Mouse (Mus musculus) liver (tissue): ENCODE measurements around the gene AI413582.
A peak's percentile ranks its signal among the peaks of the same experiment; 100 is the strongest.

Experiments used
- DNase-seq: peaks from one replicate; pipeline ENCODE4 v3.0.0-alpha.2; 2020; ENCODE audit warnings: mixed read lengths

AI413582 gene

DNA sequence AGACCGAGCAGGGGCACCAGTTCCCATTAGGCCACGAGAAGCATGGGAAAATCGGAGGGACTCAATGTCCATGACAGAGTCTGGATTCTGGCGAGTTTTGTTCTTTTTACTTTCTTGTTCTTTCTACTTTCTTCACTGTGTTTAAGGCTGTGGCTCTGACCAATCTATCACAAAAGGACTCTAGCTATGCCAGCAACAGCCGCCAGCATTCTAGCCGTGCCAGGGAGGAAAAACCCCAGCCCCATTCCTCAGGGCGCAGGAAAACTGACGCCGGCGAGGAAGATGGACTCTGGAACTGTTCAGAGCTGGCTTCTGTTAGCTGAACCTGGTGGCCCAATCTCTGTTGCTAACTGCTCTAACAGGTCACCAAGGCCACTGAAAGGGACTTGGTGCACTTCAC, 12.9 kb upstream of the AI413582 start:
- DNase-seq = no peak

DNA sequence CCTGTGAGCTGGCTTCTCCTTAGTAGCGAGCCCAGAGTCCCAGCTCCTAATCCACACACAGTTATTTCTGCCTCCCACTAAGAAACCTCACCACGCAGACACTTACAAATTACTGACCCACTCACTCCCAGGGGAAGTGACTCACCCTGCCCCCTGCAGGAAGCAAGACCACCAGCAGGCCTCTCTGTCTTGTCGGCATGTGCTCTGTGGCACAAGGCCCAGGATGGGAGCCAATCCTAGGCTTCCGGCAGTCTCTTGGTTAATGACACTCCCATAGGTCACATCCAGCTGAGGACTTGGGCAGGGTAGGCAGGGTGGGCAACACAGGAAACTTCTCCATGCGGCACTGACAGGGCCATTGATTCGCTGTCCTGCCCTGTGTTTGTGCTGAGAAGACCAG, 11.9 kb upstream of the AI413582 start:
- no peak for DNase-seq

DNA sequence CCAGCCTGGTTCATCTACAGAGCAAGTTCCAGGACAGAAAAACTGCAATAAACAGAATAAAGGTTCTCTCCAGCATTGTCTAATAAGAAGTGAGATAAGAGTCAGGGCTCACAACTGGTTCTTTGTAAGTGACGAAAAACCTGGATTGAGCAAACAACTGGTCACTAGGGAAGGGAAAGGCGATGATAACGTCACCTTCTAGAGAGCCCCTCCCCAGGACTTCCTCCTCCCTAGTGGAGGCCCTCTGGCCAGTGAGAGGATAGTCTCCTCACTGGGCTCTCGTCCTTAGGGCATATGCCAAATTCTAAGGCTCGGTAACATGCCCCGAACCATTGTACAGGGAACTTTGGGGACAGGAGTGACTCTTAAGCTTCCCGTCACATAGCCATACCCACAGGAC, 10.5 kb upstream of the AI413582 start:
- DNase-seq = no peak

DNA sequence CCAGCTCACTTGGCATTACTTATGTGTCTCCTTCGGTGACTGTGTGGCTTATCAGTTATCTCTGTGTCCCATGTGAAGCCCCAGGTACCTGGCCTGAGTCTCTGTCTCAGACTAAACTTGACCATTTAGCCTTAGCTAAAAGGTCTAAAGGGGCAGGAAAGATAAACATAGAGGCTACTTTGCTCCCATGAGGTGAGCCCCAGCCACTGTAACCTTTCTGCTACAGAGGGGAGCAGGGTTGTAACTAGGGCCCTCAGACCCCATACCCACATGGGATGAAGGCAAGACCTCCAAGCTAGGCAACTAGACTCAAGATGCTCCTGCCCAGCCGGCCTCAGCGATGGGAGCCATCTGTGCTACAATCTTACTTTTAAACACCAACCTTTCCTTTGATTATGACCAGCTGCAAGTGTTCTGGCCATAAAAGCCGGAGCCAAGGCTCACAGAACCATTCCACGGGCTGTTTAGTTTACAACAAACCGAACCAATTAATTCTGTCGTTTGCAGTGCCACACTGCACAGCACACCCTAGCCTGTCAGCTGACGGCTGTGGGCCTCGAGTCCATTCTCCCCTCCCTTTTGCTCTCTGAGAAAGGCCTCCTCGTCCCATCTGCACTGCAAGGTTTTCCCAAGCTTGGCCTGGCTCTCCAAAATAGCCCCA, 9.7 kb upstream of the AI413582 start:
- no peak for DNase-seq

DNA sequence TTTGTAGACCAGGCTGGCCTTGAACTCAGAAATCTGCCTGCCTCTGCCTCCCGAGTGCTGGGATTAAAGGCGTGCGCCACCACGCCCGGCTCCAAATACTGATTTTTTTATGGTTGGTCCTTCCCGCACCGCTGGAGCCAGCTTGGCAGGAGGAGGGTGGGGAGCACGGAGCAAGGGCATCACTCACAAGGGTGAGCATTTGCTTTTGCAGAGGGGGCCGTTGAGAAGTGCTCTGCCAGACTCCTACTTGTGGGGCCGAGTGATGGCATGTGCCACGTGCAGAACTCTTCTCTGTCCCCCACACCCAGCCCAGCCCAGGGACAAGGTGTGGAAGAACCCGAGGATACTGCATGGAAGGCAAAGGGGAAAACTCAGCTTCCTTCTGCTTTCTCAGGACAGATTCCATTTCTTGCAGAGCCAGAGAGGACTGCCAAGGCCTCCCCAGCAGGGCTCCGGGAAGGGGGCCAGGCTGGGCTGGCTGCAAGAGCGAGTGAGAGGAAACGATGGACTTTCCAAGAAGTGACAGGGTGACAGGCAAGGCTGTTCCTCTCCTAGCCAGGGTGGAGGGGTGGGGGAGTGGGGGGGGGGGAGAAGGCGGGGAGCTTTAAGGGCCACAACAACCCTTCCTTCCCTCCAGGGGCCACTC, 9.0 kb upstream of the AI413582 start:
- DNase-seq = peak; percentile 2

DNA sequence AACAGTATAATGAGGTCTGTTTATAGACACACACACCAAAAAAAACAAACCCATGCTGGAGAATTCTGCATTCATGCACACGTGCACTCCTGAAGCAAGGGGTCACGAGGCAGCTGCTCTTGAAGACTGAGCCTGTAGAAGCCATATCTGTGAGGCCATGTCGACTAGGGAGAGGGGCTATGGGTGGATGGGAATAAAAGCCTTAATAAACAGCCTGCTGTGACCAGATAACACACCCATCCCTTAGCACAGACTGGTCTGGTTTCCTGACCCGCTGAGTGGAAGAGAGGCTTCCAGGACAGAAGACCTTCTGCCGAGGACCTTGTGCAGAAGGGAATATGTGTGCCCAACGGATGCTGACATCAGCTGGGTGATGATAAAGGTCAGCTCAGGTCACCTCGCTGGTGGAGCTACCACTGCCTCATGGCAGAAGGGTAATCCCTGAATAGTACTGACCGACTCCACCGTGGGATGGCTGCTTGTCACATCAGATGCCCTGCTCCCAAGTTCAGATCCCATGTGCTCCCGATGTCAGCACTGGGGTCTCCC, 8.3 kb upstream of the AI413582 start:
- peak; percentile 35 for DNase-seq

DNA sequence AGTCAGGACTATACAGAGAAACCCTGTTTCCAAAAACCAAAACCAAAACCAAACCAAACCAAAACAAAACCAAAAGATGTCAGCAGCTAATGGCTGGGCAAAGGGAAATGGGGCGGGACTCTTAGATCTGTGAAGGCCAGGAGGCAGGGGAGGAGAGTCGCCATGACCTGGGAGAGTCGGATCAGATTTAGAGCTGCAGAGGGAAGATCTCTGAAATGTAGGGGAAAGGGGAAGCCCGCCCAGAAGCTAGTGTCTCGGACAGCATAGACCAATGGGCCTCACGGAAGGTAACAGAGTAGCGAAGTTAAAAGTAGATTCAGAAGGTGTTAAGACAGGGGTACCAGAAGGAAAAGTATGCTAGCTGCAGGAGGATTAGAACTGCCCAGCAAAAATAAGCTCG, 5.8 kb upstream of the AI413582 start:
- no peak for DNase-seq

DNA sequence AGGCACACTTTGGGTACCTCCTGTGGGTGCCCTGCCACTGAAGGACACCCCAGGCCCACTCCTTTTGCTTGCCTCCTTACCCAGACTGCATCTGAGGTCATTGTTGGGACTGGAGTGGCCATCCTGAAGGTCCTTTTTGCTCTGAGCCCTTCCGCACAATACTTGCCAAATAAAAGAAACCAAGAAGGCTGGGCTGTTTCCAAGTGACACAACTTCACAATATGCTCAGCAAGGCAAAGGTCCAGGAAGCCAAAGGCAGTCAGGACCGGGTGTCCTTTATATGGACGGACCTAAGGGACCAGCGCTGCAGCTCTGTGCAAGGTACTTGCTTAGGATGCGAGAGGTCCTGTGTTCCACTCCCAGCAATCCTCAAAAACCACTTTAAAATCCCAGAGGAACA, 2.7 kb upstream of the AI413582 start:
- no peak for DNase-seq

DNA sequence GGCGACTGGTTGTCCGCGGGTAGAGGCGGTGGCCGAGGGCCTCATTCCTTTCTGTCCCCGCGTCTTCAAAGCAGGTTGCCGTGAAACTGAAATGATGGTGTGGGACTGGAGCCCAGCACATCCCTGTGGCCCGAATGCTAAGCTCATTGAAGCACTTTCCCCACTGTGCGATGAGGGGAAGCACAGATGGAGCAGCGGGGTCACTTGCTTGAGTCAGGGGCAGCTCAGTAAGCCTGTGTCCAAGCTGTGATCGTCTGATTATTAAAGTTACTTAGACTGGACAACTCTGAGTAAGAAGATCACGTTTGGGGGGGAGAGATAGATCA, 349 bp upstream of the AI413582 start:
- no peak for DNase-seq

DNA sequence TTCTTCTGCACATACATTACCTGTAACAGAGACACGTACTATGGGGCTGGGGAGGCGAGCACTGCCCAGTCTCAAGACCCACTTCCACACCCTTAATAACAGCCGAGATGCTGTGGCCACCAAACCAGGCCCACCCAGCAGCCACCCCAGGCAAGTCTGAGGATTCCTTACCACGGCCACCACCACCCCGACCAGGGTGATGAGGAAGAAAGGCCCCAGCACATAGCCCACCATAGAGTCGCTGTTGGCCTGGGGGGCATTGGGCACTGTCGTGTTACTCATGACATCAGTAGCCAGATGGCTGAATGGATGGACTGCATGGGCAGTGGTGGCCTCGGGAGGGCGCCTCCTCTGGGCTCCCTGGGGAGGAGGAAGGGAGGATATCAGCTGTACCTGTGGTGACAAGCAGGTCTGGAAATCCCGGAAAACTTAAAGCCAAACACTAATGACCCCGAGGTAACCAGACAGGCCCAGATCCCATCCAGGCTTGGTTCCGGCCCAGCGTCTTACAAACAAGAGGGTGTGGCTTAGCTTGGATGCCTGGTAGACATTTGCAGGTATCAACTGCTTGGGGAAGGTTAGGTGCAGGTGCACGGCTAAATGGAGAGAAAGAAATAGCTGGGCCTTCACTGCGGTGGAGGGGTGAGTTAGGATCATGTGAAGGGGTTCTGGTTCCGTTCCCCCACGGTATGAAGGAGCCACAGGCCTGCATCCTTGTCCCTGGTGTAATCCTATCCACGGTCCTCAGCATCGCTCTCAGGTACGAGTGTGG, 979 bp downstream of the AI413582 start:
- DNase-seq = peak; percentile 63

DNA sequence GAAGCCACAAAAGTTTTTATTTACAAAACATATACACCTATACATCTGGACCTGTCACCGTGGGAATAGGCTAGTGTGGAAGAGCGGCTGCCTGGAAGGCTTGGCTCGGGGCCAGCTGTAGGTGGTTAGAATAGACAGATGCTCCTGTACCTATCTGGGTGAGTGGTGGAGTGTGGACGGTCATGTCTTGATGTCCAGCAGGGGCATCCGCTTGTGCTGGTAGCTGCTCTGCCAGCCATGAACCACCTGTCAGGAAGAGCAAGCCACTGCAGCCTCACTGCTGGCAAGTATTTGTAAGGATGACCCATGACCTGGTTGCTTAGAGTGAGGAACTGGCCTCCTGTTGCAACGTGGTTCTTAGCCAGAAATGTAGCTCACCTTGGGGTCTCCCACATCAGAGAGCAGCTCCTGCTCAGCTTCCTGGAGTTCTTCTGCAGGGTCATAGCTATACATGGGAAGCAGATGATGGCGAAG, 1.7 kb downstream of the AI413582 start:
- DNase-seq = peak; percentile 23

DNA sequence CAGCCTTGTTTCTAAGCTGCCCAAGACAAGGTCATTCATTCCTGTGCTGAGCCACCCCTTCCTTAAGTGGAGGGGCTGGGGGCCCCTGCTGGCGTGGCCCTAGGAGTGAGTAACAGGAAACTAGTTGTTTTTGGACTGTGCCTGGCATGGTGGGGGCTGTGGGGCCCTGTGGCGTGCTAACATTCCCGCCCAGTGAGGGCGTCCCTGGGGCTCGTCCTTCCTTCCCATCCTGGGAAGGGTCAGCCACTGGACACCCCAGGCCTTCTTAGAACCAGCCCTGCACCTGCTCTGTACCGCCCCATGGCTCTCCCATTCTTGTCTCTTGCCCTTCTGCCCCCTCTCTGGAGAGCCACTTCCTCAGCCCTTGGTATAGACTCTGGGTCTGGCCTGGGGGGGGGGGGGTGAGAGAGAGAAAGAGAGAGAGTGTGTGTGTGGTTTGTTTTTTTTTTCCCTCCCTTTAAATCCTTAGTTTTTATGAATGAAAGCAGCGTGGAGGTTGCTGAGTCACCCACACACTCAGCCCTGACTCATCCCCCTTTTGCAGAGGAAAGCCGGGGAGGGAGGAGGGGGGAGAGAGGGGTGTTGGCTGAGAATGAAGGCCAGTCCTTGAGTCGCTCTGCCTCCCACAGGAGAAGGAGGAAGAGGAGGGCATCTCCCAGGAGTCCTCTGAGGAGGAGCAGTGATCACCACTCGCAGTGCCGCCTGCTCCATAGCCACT, 3.6 kb downstream of the AI413582 start:
- DNase-seq = peak; percentile 37

DNA sequence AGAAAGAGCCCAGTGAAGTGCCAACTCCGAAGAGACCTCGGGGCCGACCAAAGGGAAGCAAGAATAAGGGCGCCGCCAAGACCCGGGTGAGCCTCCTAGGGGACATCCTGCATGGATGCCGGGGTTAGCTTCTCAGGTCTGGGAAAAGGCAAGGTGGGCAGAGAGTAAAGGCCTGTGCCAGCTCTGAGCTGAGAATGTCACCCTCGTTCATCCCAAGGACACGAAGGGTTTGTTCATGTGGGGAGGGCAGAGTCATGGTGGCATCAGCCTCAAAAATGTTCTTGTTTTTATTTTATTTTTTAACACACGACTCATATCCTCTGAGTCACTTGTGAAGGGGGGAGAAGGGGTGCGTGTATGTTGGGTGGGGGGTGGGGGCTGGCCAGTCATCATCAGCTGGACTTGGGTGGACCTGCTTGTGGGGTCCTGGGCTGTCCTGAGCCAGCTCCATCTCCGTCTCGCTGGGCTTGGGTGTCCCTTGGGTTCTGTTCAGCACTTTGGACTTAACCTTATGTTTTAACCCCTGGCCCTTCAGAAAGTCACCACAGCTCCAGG, 4.6 kb downstream of the AI413582 start:
- DNase-seq = no peak

DNA sequence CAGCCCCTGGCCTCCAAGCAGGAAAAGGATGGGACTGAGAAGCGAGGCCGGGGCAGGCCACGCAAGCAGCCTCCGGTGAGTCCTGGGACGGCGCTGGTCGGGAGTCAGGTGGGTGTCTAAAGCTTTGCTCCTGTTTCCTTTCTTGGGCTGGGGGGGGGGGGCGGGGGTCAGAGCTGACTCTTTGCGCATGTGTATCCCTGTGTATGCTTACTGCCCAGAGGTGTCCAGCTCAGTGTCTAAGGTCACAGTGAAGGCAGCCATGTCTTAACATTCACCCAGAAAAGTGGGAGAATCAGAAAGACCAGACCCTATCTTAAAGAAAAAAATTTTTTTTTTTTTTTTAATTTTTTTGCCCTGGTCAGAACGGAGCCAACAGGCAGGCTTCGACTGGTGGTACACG, 6.0 kb downstream of the AI413582 start:
- no peak for DNase-seq

DNA sequence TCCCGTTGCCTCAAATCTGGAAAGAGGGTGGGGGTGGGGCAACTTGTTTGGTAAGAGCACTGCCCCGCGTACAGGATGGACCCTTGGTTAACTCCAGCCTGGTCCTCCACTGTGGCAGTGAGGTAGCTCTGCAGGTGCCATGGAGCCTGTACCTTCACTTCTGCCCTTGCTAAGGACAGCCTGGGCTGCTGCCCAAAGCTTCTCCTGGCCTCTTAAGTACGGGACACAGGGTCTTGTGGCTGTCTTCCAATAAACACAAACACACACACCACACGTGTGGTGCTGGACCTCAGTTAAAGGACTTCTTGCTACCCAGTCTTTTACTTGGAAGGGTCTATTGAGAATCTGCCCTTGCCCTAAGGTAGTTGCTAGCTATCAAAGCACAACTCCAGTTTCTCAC, 6.7 kb downstream of the AI413582 start:
- no peak for DNase-seq

DNA sequence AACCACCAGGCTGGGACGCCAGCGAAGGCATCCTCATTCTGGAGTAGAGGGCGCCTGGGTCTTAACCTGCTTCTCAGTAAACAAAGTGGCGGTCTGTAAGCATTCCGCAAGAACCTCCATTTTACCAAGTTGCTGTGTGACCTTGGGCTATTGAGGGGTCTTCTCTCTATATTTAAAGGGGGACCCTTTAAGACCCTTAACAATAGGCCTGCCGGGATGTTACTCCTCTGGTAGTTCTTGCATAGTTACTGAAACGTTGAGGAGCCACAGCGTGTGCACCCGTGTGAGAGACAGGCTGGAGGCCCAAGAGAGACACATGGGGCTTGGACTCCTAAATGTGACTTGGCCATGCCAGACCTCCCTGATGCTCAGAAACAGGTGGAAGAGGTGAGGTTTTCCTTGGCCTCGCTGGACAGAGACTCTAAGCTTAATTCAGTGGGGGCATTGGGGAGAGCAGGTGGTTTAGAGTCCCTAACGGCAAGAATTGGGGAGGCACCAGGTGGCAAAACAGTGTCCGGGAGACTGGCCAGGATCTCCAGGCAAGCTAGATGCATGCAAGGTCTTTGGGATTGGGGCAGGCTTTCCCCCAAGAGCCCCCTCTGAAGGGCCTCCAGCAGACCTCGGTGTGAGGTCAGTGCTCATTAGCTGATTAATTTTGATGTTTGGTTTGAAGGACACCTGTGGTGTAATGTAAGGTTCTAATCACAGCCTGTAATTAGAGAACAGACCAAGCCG, 7.5 kb downstream of the AI413582 start:
- no peak for DNase-seq

DNA sequence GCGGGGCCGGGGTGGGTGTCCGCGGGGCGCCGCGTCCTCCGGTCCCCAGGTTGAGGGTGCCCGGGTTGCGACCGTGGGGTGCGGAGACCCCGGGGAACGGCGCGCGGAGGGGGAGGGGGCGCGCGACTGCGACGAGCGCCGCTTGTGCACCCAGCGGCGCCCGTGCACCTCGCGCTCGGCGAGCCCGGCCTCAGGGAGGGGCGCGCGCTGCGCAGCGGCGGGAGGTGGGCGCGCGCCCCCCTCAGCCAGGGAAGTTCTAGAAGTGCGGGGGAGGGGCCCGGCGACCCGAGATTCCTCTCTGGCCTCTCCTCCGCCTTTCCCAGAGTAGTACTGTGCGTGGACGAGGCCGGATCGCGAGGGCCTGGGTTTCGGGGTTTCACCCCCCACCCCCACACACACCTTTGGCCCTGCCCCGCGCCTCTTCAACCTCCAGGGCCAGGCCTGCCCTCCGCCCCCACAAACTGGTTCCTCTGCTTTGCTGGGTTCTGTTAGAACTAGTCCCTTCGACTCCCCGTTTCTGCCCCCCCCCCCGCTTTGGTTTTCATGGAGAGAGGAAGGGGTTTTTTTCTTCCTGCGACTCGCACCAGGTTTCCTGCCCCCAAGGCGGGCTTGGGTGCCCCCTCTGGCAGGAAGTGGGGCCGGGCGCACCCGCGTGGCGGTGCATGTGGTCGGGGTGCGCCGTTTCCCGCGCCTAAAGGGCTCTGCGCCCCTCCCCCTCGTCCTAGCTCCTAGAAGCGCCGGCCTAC, 8.2 kb downstream of the AI413582 start:
- peak; percentile 80 for DNase-seq

DNA sequence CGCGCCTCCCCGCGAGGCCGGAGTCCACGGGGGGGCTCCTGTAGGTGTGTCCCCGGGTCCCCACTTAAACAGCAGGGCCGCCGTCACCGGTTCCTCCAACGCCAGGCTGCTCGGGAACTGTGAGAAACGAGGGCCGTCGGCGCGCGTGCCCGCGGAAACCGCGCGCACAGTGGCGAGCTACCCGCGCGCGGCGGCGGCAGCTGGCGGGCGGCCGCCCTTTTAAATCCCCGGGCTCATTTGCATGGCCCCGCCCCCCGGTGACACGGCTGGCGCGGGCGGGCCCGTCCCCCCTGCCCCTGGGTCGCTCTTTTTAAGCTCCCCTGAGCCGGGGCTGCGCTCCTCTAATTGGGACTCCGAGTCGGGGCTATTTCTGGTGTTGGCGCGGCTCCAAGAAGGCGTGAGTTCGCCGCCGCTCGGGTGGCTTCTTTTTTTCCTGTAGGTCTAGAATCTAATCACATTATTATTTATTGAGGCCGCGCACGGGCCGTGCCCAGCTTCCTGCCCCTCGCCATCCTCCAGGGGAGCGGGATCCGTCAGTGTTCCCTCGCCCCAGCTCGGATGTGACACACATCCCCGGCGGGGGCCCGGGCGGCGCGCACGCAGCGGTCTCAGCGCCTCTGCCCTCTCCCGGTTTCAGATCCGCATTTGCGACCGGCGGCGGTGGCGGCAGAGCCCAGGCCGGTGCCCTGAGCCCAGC, 9.1 kb downstream of the AI413582 start, which contains the start of gene Hmga1:
TSS of gene Hmga1 (plus strand) at position 183 of the 697 bp plus-strand sequence.
- DNase-seq = peak; percentile 91

DNA sequence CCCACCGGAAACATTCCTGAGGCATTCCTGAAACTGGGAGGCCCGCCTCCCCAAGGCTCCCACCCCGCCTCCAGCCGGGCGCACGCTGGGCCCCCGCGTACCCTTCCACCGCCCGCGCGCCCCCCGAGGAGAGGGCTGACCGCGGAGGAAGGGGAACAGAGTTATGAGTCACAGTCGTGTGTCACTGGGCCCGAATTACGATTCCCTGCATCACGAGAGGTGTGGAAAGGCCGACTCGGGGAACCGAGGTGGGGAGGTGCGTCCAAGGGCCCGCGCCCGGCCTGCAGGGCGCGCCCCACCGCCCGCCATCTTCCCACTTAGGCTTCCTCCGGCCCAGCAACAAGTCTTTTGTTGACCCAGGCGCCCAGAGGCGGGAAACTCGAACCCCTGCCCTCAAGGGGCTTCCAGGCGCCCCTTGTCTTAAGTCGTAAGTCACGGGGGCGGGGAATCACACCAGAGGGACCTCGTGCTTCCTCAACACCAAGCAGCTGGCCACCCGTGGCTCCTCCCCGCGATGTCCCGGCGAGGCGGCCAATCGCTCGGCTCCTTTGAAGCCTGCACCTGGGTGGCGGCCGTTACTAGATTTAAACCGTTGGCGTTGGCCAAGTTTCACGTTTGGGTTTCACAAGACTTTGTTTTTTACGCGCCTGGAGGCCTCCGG, 9.9 kb downstream of the AI413582 start:
- DNase-seq = peak; percentile 89

DNA sequence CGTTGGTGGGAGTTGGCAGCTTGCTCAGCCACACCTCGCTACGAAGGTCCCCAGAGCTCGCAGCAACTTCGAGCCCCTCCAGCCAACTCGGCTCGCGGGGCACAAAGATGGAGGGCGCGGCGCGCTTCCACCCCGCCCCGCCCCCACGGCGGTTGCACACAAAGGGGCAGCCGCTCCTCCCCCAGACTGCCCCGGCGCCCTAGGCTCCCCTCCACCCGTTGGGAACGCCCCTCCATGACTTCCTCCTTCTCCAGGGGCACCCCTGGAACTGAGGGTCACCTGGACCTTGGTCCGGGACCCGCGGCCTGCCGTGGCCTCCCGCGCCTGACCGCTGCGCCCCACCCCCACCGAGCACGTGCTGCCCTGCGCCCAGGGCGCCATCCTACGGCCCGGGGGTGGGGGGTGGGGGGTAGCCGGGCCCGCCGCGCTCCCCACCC, 10.5 kb downstream of the AI413582 start:
- peak; percentile 84 for DNase-seq
